Mouse (Mus musculus): ENCODE results near the gene Clmn.

Clmn gene

GRCm38 (mm10) chr12:104864439-104865165, at the start of gene Clmn:
Gene Clmn, minus strand, starts transcription at chr12:104865076.
- DNase-seq, result no peak

GRCm38 (mm10) chr12:104912990-104913389, 48.1 kb upstream of the Clmn start:
- no peak for DNase-seq

- no peak for DNase-seq
Observed at GRCm38 (mm10) chr12:104912281-104912933, 47.5 kb upstream of the Clmn start.

- no peak for DNase-seq
Observed at GRCm38 (mm10) chr12:104909750-104910149, 44.9 kb upstream of the Clmn start.

GRCm38 (mm10) chr12:104908986-104909385, 44.1 kb upstream of the Clmn start:
- DNase-seq, result no peak

GRCm38 (mm10) chr12:104908024-104908781, 43.3 kb upstream of the Clmn start:
- no peak for DNase-seq

GRCm38 (mm10) chr12:104907133-104907532, 42.3 kb upstream of the Clmn start:
- no peak for DNase-seq

- peak; percentile 8 to 33 for DNase-seq
Observed at GRCm38 (mm10) chr12:104904138-104904537, 39.3 kb upstream of the Clmn start.

GRCm38 (mm10) chr12:104902392-104903053, 37.6 kb upstream of the Clmn start:
- no peak for DNase-seq

GRCm38 (mm10) chr12:104901320-104901719, 36.4 kb upstream of the Clmn start:
- DNase-seq, result no peak

- DNase-seq, result no peak
Observed at GRCm38 (mm10) chr12:104899835-104900234, 35.0 kb upstream of the Clmn start.

- DNase-seq, result no peak
Observed at GRCm38 (mm10) chr12:104899161-104899560, 34.3 kb upstream of the Clmn start.

- DNase-seq, result no peak
Observed at GRCm38 (mm10) chr12:104898718-104899117, 33.8 kb upstream of the Clmn start.

GRCm38 (mm10) chr12:104897051-104897618, 32.3 kb upstream of the Clmn start:
- DNase-seq, result no peak

GRCm38 (mm10) chr12:104896640-104897039, 31.8 kb upstream of the Clmn start:
- DNase-seq, result no peak

- no peak for DNase-seq
Observed at GRCm38 (mm10) chr12:104892245-104892644, 27.4 kb upstream of the Clmn start.

GRCm38 (mm10) chr12:104890066-104890465, 25.2 kb upstream of the Clmn start:
- no peak for DNase-seq

GRCm38 (mm10) chr12:104886104-104886503, 21.2 kb upstream of the Clmn start:
- no peak for DNase-seq

GRCm38 (mm10) chr12:104882533-104882932, 17.7 kb upstream of the Clmn start:
- no peak for DNase-seq

- DNase-seq, result no peak
Observed at GRCm38 (mm10) chr12:104882061-104882460, 17.2 kb upstream of the Clmn start.

GRCm38 (mm10) chr12:104881518-104882060, 16.7 kb upstream of the Clmn start:
- no peak for DNase-seq

GRCm38 (mm10) chr12:104880367-104880766, 15.5 kb upstream of the Clmn start:
- no peak for DNase-seq
